Mouse (Mus musculus) embryo, embryonic 10.5 days (tissue): Measurements from ENCODE around the gene Arhgef16.
A peak's percentile ranks its signal among the peaks of the same experiment; 100 is the strongest.

Experiments
- DNase-seq: peaks from one replicate; pipeline ENCODE4 v3.0.0-alpha.2; 2015; ENCODE audit warnings: low spot score

The Arhgef16 gene

DNA sequence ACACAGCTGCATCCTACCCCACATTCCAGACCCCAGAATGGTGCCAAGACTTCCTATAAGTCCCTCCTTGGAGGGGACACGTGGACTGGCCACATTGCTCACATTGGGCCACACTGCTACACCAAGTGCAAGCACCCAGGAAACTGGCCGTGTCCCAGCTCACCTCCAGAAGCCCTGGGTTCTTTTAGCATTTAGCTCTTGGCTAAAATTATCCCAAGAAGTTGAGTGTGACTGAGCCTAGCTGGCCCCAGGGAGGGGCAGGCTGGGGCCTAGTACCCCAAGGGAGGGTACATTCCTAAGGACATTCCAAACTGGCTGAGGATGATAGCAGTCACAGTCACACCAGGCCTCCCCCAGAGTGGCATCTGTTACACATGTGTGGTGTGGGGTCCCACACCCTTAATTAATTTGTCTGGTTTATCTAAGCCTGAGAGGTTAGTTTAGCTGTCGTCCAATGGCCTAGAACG is 7.7 kb downstream of the Arhgef16 start:
- DNase-seq: peak; percentile 43

DNA sequence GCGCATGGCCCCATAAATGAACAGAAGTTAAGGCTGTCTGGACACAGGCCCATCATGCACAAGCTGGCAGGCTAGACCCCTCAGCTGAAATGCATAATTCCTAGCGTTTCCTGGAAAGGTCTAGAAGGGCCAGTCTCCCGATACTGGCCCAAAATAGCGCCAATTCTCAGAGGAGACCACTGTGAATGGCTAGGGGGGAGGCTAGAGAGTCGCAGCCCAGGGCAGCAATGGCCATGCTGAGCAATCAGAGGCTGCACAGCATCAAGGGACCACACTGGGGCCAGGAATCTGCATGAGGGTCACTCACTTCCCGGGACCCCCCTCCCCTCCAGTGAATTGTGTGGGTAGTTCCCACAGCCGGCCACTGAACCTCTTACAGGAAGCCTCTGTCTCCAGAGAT is 17.8 kb downstream of the Arhgef16 start:
- DNase-seq: no peak

DNA sequence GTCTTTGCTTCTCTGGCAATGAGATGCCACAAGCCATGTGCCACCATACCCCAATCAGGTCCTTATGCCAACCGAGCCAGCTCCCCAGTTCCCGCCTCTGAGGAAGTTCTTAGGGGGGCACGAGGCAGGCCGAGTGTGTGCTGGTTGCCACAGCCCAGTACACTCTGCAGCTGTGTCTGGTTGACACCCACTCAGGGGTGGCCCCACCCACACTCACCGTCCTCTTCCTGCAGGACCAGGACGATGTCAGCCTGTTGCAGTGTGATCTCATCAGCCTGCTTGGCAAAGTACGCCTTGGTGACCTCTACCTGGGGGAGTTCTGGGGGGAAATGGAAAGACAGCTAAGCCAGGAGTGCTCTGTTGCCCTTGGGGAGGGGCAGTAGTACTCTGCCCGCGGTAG is 22.0 kb downstream of the Arhgef16 start:
- DNase-seq: no peak

DNA sequence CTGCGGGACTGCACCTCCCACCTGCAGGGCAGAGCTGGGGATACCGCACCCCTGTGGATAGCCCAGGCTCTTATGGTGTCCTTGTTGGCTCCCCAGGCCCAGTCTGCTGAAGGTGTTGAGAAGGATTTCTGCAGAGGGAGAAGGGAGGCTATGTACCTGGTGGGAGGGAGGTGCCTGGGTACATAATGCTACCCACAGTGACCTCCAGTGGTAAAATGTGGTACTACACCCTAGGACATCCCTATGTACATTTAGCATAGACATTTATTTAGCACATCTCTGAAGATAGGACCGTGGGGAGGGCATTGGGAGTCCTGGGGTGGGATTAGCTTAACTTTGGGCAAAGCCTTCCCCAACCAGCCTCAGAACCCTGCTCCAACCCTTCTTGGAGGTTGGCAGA is 28.5 kb downstream of the Arhgef16 start:
- DNase-seq: peak; percentile 87

DNA sequence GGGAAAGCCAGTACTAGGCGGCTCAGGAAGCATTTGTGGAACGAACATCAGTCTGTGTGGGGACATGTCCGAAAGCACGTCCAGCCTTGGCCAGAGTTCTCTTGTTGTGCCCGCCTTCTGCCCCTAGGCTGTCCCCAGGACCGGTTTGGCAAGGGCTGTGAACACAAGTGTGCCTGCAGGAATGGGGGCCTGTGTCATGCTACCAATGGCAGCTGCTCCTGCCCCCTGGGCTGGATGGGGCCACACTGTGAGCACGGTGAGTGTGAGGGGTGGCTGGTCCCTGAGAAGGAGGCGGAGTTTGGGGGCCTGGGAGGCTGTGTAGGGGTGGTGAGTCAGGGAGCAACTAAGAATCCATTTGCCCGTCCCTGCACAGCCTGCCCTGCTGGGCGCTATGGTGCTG is 32.0 kb downstream of the Arhgef16 start:
- no peak for DNase-seq

DNA sequence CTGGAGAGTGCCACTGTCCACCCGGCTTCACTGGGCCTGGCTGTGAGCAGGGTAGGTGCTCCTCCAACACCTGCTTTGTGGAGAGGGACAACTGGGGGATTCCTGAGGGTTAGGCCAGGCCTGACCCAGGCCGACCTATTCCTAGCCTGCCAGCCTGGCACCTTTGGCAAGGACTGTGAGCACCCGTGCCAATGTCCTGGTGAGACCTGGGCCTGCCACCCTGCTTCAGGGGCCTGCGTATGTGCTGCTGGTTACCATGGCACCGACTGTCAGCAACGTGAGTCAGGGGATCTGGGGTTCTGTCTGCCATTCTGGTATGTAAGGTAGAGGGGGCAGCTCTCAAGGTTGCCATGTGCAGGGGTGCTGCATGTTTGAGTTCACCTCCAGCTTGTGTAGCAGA is 34.0 kb downstream of the Arhgef16 start:
- DNase-seq: no peak

DNA sequence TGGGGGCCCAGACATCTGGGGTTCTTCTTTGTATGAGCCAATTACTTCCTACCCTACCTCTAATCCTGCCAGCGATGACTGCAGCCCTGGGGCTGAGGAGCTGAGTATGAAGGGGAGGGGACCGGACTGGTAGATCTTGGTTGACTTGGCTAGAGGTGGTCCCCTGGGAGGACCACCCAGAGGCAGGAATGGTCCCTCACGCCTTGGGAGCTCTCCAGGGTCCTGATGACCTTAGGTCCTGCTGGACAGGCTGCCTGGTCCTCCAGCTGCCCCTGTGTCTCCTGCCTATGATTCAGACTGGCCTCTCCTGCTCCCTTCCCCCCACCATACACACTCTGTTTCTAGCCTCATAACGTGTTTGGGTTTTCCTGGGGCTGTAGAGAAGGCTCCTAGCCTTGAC is 39.4 kb downstream of the Arhgef16 start:
- peak; percentile 50 for DNase-seq

DNA sequence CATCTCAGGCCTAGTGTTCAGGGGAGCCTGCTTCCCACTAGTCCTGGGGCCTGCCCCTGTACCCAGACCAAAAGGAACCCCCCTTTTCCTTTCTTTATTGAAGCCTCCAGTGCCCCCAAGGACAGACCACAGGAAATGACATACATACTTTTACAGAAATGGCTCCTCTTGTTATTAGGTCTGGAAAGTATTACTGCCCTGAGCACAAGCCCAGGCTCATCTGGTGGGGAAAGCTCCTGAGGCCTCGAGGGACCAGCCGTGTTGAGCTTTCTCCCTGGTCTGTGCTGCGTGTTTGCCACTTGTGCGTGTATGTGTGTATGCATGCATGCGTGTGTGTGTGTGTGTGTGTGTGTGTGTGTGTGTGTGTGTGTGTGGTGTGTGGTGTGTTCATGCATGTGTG is 40.7 kb downstream of the Arhgef16 start:
- DNase-seq: no peak

DNA sequence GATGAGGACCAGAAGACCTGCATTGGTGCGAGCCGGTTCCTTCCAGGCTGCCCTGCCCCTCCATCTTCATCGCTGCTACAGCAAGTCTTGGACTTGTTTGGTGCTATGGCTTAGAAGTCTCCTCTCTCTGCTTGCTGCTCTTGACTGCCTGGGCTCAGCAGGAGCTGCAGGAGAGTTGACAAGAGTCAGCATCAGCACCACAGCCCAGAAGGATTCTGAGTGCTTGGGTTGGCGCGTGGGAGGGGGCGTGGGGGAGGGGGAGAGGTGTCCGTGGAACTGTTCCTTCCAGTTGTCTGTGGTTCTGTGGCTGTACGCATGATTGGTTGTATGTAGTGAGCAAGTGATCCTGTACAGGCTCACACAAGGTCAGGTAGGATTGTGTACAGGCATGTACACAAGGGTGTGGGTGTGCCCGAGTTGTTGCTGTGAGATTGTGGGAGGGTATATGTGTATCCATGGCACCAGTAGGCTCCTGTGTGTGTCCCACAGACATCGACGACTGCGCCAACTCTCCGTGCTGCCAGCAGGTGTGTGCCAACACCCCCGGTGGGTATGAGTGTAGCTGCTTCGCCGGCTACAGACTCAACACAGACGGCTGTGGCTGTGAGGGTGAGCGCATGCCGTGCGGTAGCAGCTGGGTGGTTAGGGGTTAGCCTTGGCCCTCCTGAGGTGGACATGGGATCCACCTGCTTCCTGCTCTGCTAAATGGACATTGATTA is 48.8 kb downstream of the Arhgef16 start:
- DNase-seq: no peak

DNA sequence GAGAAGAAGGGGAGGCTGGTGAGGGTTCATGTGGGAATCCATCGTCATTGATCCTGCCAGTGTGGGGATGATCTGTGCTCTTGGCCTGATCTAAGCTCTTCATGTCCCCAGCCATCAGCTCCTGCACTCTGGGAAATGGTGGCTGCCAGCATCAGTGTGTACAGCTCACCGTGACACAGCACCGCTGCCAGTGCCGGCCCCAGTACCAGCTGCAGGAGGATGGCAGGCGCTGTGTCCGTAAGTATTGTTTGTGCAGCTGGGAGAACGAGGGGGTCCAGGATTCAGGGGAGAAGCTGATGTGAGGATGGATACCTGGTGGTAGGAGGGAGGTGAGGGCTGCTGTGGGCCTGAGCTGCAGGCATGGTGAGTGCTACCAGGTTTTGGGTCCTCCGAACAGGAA is 52.2 kb downstream of the Arhgef16 start:
- no peak for DNase-seq

DNA sequence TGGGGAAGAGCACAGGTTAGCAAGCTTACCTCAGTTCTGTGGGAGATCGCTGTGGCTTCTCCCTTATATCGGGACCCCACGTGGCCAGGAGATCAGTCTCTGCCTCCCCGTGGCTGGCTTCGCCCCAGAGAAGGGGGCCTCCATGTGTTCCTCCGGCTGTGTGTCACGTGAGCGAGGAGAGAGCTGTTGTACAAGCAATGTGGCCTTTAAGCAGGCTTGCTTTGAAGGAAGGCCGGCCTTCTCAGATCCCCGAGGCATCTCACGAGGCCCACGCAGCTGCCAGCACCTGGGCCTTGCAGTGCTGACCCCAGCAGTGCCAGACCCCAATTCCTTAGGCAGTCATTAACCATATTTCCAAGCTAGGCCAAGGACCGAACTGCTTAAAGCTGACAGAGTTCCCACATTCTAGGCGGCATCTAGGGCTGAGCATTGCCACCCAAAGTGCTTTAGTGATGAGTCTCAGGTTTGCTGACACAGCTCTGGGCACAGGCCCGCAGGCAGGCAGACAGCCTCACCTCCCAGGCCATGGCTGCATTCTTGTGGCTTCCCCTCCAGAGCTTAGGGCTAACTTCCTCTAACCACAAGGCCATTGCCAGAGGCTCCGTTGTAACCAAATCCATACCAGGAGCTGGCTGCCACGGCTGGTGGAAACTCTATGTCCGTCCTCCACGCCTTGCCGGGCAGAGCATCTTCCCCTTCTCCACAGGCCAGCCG is 53.2 kb downstream of the Arhgef16 start:
- DNase-seq: no peak

DNA sequence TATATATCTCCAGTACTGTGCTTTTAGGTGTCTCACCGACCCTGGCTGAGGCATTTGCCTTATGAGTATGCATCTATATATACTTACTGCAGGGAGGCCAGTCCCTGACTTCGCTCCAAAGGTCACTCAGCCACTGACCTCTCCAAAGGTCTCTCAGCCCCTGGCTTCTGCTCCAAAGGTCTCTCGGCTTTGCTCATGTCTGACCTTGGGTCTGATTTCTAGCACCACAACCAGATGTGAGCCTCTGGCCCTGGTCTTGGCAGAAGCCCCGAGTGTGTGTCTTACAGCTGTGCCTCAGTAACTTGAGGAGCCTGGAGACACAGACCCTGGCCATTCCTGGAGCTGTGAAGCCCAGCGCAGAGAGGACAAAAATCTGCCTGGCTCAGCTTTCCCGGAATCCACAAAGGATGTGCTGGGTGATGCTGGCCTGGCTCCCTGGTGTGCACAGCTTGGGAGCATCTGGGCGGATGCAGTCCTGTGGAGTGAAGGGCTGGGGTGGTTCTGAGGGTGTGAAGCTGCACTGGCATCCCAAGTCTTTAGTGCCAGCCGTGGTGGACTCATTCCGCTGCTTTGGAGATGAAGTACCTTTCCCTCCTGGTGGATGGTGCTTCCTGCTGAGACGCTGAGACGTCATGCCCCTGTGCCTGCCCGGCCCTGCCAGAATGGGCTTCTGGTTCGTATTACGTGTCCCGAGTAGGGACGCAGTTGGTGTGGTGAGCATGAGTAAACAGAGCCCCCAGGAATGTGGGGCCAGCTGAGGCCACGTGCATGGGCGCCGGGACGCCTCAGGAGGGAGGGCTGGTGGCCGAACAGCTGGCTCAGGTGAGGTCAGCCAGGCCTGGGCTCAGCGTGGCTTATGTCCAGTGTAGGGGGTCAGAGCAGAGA is 54.0 kb downstream of the Arhgef16 start:
- DNase-seq: peak; percentile 33

DNA sequence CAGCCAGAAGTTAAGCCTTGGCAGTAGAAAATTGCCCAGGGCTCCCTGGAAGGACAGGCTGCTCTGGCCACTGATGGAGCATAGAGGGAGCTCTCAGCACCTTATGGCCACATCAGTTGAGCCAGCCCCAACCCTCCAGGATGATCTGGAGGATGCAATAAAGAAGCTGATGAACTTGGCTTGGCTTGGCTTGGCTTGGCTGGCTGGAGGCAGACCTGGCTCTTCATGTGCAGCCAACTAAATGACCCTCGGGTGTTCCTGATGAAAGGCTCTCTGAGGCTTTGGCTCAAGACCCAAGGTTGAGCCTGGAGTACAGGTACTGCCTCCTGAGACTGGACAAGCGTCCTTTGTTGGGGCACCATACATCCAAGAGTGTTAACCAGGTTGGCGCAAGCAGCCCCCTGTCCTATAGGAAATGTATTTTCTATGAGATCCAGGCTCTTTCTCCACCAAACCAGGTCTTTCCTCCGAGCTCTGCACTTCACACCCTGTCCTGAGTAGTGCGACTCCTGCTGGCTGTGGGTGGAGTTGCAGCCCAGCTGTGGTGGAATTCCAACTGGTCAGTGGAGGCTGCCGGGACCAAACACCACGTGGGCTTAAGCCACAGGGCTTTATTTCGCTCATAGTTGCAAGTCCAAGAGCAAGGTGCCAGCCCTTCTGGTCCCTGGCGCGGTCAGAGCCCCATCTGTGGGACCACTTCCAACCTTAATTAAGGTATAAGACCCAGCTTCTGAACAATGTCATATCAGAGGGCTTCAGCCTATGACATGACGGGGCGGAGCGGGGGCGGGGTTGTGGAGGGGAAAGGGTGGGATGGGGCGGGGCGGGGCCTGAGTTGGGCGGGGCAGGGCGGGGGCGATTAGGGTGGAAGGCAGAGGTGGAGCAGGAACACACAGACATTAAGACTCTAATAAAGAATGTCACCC is 55.1 kb downstream of the Arhgef16 start:
- DNase-seq: peak; percentile 95

DNA sequence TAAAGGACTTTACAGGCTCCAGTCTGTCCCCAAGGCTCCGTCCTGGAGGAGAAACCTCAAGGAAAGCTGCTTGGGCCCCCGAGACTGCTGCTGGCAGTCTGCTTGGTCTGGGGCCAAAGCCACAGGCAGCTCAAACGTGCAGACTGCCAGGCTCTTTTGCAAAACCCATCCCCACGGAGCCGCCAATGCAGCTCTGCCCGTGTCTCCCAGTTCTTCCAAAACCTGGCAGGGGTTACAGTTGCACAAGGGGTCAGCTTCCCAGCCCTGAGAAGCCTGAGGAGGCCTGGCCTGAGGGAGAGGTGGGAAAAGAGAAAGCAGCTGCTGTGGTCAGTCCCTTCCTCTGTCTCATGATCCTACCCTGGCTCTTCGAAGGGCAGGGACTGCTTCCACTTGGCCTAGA is 56.1 kb downstream of the Arhgef16 start:
- no peak for DNase-seq

DNA sequence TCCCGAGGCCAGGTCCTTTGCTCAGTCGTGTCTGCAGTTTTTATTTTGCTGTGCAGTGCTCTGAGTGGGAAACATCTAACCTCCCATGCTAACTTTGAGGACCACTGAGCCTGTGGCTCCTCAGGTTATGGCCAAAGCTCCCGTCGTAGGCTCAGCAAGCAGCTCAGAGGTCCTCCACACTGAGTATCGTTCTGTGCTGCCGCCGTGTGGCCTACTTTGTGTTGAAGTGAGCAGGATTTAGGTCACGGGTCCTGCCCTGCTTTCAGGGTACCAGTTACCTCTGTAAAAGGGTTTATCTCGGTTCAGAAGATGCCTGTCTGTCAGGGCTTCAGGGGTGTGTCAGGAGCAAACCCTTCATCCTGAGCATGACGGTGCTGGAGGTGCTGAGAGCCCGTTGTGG is 60.9 kb downstream of the Arhgef16 start:
- no peak for DNase-seq

DNA sequence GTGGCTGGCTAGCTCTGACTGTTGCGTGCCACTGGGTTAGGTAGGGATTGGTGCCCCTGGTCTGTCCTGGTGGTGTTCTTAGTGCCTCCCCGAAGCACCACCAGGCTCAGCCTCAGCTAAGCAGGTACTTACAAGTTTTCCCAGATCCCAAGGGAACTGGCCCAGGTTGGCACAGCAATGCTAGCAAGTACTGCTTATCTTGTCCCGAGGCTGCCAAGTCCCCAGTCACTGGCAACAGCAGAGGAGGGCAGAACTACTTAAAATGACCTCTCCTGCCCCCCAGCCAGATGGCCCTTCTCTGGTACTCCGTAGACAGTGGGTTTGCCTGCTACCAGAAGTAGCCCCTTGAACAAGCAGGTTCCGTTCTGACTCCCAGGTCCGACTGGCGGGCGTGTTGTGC is 62.3 kb downstream of the Arhgef16 start:
- no peak for DNase-seq

DNA sequence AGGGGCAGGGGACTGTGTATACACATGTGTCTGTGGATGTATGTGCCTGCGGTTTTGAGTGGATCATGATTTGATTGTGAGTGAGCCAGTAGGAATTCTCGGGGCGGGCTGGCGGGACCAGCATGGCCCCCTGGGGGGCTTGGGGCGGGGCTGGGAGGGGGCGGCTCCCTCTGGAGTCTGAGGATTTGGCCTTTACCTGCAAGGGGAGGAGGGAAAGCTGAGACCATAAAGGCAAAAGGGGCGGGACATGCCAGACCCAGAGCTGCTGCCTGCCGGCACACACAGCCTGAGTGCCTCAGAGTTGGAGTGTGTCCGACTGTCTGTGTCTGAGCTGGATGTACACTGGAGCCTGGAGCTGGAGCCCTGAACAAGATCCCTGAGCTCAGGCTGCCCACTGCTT is 64.2 kb downstream of the Arhgef16 start:
- DNase-seq: peak; percentile 56

DNA sequence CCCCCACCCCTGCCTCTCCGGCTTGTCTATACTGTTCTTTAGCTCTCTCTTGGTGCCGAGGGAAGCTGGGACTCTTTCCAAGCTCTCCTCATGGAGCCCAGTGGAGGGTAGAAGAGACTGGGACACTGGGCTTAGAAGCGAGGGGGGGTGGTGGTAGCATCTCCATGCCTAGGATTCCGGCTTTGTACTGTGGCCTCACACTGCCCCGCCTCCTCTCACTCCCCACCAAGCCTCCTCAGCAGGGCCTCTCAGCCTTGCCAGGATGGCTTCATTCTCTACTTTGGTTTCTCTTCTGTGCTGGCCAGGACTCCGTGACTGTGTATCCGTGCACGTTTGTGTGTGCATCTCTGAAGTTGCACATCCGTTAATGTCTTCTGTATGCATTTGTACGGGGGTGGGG is 64.6 kb downstream of the Arhgef16 start:
- peak; percentile 39 for DNase-seq

DNA sequence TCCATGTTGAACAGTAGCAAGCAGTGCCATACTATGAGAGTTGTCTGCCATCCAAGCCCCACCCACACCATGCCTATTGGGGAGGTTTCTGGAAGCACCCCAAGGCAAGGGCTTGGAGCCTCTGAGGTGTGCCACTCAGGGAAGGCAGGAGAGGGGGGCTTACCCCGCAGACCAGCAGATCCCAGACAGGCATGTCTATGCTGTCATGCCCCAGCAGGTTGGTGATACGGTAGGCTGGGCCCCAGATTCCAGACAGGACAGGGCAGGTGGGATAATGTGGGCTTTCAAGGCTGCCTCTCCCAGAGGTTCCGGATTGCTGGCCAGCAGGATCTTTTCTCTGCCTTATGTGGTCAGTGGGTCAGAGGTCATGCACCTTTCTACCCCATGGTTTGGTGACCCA is 65.5 kb downstream of the Arhgef16 start:
- DNase-seq: no peak

DNA sequence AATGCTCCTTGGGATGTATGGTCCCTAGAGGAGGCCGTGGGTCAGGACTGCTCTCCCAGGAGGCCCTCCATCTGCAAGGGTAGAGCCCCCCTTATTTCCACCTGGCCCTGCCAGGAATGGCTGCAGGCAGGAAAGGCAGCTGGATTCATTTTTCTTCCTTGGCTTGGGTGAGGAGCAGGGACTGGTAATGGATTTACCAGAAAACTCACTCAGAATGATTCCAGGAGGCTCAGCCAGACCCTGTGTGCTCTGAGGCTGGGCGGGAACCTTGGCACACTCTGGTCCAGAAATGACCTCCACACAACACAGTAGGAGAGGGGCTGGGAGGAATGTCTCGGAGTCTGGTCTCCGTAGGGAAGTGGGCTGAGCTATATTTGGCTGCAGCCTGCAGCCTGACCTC is 69.2 kb downstream of the Arhgef16 start:
- no peak for DNase-seq

DNA sequence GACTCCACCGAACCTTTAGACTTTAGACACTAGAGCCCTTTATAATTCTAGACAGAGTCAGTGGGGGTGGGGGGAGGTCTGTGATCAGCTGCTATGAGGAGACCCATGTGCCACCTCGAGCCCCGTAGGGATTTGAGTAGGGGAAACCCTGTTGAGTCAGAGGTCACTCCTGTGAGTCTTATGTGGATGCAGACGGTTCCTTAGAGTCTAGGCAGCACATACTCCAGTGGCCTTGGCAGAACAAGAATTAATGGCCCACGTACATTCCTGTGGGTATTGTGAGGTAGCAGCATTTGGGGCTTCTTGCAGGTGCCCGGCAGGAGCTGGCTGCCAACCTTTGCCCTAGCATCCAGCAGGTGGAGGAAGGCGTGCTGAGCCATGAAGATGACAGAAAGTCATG is 70.1 kb downstream of the Arhgef16 start:
- DNase-seq: no peak

DNA sequence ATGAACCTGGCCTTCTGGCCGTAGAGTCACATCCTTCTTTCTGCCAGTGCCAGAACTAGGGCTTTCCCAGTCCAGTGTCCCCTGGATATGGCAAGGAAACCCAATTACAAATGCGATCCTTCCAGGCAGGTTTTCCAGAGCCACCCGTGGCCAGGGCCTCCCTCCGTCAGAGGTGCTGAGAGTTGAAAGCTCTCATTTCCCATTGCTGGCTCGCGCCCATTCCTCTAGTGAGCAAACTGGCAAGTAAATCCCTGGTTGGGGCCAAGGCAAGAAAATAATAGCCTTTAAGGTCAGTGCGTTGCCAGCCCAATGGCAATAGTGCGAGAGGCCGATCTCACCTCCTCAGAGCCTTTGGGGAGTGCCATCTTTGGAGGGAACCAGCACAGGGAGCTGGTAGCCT is 71.9 kb downstream of the Arhgef16 start:
- no peak for DNase-seq
